Mouse (Mus musculus) heart, postnatal 0 days (tissue): ENCODE data around the gene Adam1a. TPM values are rescaled to one million over a fixed set of nuclear protein-coding genes. Genes with fewer than 3 reads are reported as not detected.
A peak's percentile ranks its signal among the peaks of the same experiment; 100 is the strongest.

ENCODE experiments used
- ATAC-seq: fragments of 200-750 bp; cut with Nextera tagmentation; 2 replicates; pipeline ENCODE4 v1.8.0; 2017; ENCODE audit warnings: low read depth, moderate number of reproducible peaks, moderate library complexity; ENCODE audit not compliant: insufficient read depth
- DNase-seq: peaks from one replicate; pipeline ENCODE4 v3.0.0-alpha.2; 2016; ENCODE audit warnings: low spot score
- H3K27ac ChIP-seq: fragments of 300-500 bp; sonication (generic); 2 replicates; pipeline ENCODE4 v1.5.1; 2014; ENCODE audit warnings: low read depth, mild to moderate bottlenecking
- H3K27me3 ChIP-seq: fragments of 300-500 bp; sonication (generic); 2 replicates; pipeline ENCODE4 v1.6.1; 2014; ENCODE audit warnings: low read length, mixed read lengths; ENCODE audit not compliant: control insufficient read depth, insufficient read depth
- H3K36me3 ChIP-seq: fragments of 300-500 bp; sonication (generic); replicated peaks from 2 replicates; pipeline ENCODE4 v1.6.1; 2014; ENCODE audit warnings: low read length, mixed read lengths; ENCODE audit not compliant: control insufficient read depth, insufficient read depth
- H3K4me1 ChIP-seq: fragments of 300-500 bp; sonication (generic); 2 replicates; pipeline ENCODE4 v1.6.1; 2014; ENCODE audit warnings: antibody characterized with exemption; ENCODE audit not compliant: control insufficient read depth, insufficient read depth
- H3K4me2 ChIP-seq: fragments of 300-500 bp; sonication (generic); 2 replicates; pipeline ENCODE4 v1.6.1; 2014; ENCODE audit warnings: low read depth, mild to moderate bottlenecking, low read length, moderate library complexity
- H3K4me3 ChIP-seq: fragments of 300-500 bp; sonication (generic); 2 replicates; pipeline ENCODE4 v1.5.1; 2014; ENCODE audit warnings: low read depth, low read length
- H3K9ac ChIP-seq: fragments of 300-500 bp; sonication (generic); replicated peaks from 2 replicates; pipeline ENCODE4 v1.6.1; 2014; ENCODE audit warnings: low read depth, low read length, mixed read lengths
- H3K9me3 ChIP-seq: fragments of 300-500 bp; sonication (generic); replicated peaks from 2 replicates; pipeline ENCODE4 v1.6.1; 2016; ENCODE audit warnings: low read length; ENCODE audit not compliant: control insufficient read depth
- CTCF ChIP-seq: IDR thresholded peaks from 2 replicates; pipeline ENCODE4 v1.5.1; 2016; ENCODE audit warnings: antibody characterized with exemption, control low read depth, low read depth
- EP300 ChIP-seq: IDR thresholded peaks from 2 replicates; pipeline ENCODE4 v1.6.1; 2016; ENCODE audit warnings: antibody characterized with exemption, low read depth
- WGBS: fragments of 180-500 bp; shearing (Covaris S2); extraction: QIAGEN DNeasy Blood & Tissue Kit; methylation state at CpG from one replicate; pipeline ENCODE4 v1.1.7; 2014; 5-methylcytosine and 5-hydroxymethylcytosine counted together
- polyA plus RNA-seq: library from polyadenylated mRNA; unstranded; fragments of >200 nt; fragmentation: Nextera tagmentation; extraction: Ambion mirVana; gene quantifications from 2 replicates; pipeline ENCODE4 v1.2.1, GENCODE M21; 2015
- total RNA-seq: library from RNA; depleted of rRNA; stranded (reverse); fragments of >200 nt; gene quantifications from 2 replicates; pipeline ENCODE4 v1.2.3, GENCODE M21; 2014; ENCODE audit warnings: low replicate concordance

Gene Adam1a
- total and polyA plus RNA-seq, 2 experiments from 2014 or later, result 0.44 to 4.1 TPM

DNA sequence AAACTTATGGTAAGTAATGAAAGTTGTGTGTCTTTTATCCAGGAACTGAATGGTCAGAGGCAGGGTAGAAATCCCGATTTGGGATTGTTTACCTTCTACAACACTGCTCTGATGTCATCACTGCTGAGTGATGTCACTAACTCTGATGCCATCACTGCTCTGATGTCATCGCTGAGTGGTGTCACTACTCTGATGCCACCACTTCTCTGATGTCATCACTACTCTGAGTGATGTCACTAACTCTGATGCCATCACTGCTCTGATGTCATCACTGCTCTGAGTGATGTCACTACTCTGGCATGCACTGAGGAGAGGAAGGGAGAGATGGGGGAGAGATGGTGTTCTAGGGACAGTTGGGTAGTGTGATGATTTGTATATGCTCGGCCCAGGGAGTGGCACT is 17.2 kb upstream of the Adam1a start:
- TF ChIP-seq CTCF, result no peak
- TF ChIP-seq EP300, result no peak
- DNase-seq (no peak), ATAC-seq (no peak)
- Histone ChIP-seq H3K9me3 (no peaks in the 10 kb centered on the region), H3K9ac (no peak overlapping the region), H3K27ac (no peak overlapping the region), H3K4me2 (no peak overlapping the region), H3K4me1 (no peaks in the 10 kb centered on the region), H3K36me3 (no peaks in the 10 kb centered on the region; the same call in 1 of the 2 replicates), H3K27me3 (no peaks in the 10 kb centered on the region), H3K4me3 (no peak overlapping the region)
- 74% methylated on average over 3 of the region's 3 CpGs for WGBS

- 73% methylated on average over 7 of the region's 7 CpGs for WGBS
- no peaks in the 10 kb centered on the region for H3K9me3 ChIP-seq
- no peak overlapping the region for H3K4me2 ChIP-seq
- ATAC-seq, result no peak
- no peak overlapping the region for H3K27ac ChIP-seq
- H3K36me3 ChIP-seq, result no peaks in the 10 kb centered on the region
- DNase-seq, result no peak
- TF ChIP-seq CTCF (no peak), EP300 (no peak)
- no peak overlapping the region for H3K9ac ChIP-seq
- H3K27me3 ChIP-seq, result no peaks in the 10 kb centered on the region
- H3K4me1 ChIP-seq, result peaks cover 10% of the 10 kb centered on the region
- H3K4me3 ChIP-seq, result no peak overlapping the region
Observed at GRCm38 (mm10) chr5:121549196-121549595, 3.9 kb upstream of the Adam1a start.

GRCm38 (mm10) chr5:121547084-121547483 is 1.8 kb upstream of the Adam1a start:
- Histone ChIP-seq H3K4me1 (peaks cover 14% of the 10 kb centered on the region), H3K27ac (no peak overlapping the region), H3K9me3 (no peaks in the 10 kb centered on the region), H3K4me3 (no peak overlapping the region), H3K4me2 (no peak overlapping the region), H3K27me3 (no peaks in the 10 kb centered on the region), H3K9ac (no peak overlapping the region), H3K36me3 (no peaks in the 10 kb centered on the region)
- TF ChIP-seq CTCF, result no peak
- TF ChIP-seq EP300, result no peak
- ATAC-seq, result no peak
- WGBS, result 93% methylated on average over 3 of the region's 3 CpGs
- no peak for DNase-seq

DNA sequence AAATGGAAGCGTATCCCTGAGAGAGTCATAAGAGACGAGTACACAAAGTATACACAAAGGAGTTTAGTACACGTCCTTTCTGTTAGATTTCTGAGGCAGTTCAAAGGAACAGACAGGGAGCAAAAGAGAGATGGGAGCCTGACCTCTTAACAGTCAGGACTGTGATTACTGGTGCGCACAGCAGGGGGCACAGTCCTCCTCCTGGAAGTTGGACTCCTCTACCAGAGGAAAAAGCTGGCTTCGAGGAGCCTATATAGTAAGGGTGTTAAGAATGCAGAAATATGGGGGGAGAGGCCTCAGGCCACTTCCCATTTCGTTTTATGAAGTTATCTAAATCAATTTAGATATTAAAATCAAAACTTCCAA is 1.2 kb upstream of the Adam1a start:
- Histone ChIP-seq H3K9me3 (no peaks in the 10 kb centered on the region), H3K4me2 (peak overlapping the region; percentile 81), H3K4me3 (peak overlapping the region; percentile 82), H3K4me1 (peaks cover 14% of the 10 kb centered on the region), H3K27me3 (no peaks in the 10 kb centered on the region), H3K27ac (peak overlapping the region; percentile 97; the same call in 1 of the 2 replicates), H3K9ac (peak overlapping the region; percentile 99; the same call in 1 of the 2 replicates), H3K36me3 (no peaks in the 10 kb centered on the region)
- ATAC-seq (peak; percentile 25; the same call in 1 of the 2 replicates), DNase-seq (peak; percentile 65)
- TF ChIP-seq CTCF (peak; percentile 60), EP300 (no peak)
- 30% methylated on average over 6 of the region's 6 CpGs for WGBS

DNA sequence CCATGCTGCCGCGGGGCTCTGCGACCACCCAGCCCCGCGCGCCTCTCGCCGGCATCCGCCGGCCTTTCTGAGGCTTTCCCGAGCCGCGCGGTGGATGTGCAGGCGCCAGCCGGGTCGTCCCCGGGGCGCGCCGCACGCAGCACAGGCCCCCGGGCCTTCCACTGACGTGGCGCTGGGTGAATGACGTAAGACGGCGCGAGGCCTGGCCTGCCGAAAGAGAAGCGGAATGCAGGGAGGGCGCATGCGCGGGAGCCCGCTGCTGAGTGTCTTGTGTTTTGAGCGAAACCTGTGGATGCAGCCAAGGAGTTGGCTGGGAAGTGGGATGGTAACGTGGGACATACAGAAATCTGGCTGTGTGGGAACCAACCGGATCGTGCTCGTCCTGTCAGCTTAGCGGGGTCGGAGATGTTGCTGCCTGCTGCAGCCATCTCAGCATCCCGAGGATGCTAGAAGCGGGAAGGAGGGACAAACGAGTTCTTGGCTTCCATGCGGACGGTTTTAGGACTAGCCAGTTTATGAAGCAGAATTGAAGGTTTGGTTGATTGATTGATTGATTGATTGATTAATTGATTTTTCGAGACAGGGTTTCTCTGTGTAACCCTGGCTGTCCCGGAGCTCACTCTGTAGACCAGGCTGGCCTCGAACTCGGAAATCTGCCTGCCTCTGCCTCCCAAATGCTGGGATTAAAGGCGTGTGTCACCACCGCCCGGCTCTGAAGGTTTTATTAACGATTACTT is 679 bp upstream of the Adam1a start, which contains the start of gene Mapkapk5:
Mapkapk5 (minus strand) TSS at position 113 of the 737 bp plus-strand sequence.
- 1% methylated on average over 55 of the region's 55 CpGs for WGBS
- no peaks in the 10 kb centered on the region for H3K27me3 ChIP-seq
- TF ChIP-seq EP300, result no peak; the same call in 1 of the 2 replicates
- TF ChIP-seq CTCF, result no peak
- no peaks in the 10 kb centered on the region for H3K36me3 ChIP-seq
- H3K27ac ChIP-seq, result peak within 1 kb of the TSS; percentile 97
- DNase-seq (peak; percentile 91), ATAC-seq (peak; percentile 92)
- H3K4me2 ChIP-seq, result peak within 1 kb of the TSS; percentile 81
- peak within 1 kb of the TSS; percentile 82 for H3K4me3 ChIP-seq
- H3K9me3 ChIP-seq, result no peaks in the 10 kb centered on the region
- H3K4me1 ChIP-seq, result peaks cover 14% of the 10 kb centered on the region
- H3K9ac ChIP-seq, result peak within 1 kb of the TSS; percentile 99

DNA sequence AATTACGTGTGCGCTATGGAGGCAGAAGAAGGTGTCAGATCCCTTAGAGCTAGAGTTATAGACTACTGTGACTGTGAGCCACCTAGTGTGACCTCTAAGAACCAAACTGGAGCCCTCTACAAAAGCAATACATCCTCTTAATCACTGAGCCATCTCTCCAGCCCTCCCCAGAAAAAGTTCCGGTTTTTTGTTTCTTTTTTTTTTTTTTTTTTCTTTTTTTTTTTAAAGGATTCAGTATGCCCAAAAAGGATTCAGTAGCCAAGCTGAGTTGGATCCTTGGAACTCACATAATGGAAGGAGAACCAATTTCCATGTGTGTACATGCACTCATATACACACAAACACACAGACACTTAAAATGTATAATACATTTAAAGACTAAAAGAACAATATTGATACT is 1.9 kb downstream of the Adam1a start:
- DNase-seq (no peak), ATAC-seq (no peak)
- TF ChIP-seq EP300 (no peak), CTCF (no peak)
- H3K4me1 ChIP-seq, result peaks cover 14% of the 10 kb centered on the region
- H3K27ac ChIP-seq, result no peak overlapping the region
- H3K9ac ChIP-seq, result no peak overlapping the region
- 77% methylated on average over 3 of the region's 3 CpGs for WGBS
- no peaks in the 10 kb centered on the region for H3K9me3 ChIP-seq
- no peaks in the 10 kb centered on the region for H3K27me3 ChIP-seq
- H3K4me2 ChIP-seq, result no peak overlapping the region
- H3K4me3 ChIP-seq, result no peak overlapping the region
- peaks cover 4% of the 10 kb centered on the region; the same call in 1 of the 2 replicates for H3K36me3 ChIP-seq
